In the genomic region with DNA sequence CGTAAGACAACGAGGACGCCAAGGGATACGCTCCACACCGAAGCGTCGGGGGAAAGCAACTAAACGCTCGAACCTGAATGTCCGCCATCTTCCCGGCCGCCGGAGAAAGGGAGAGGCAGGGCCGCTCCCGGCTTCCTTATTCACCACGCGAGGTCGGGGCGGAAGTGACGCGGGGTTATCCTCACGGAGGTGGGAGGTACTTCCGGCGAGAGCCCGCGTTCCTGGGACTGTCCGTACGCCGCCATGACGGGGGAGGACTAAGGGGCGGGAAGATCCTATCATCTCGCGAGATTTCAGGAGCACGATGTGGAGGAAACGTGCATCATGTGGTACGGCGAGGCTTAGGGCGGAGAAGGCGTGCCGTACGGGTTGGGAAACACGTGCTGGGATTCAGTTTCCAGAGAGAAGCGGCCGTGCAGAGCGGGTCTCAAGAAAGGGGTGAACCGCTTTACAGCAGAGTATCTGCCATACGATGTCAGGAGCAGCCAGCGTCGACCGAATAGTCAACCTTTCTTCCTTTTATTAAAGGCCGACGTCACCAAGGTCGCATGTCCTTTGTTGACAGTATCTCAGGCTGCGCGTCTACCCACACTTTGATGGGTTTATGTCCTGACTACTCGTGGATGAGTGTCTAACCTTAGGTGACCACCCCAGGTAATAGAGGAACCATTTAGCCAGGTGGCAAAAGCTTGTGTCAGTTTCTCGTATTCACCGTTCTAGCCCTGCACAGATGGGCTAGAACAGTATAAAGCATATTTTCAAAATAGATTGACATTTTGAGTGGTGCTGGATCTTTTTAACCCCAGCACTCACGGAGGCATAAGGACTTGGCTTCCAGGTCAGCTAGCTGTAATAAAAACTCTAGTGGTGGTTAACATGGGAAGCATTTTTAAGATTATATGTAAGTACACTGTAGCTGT, we compare ENCODE assay signal across 8 mouse cellular contexts. TPM values are rescaled to one million over a fixed set of nuclear protein-coding genes. Genes with fewer than 3 reads are reported as not detected.
DNase-seq lines count a peak whose midpoint lies in the region; ATAC-seq and TF ChIP-seq lines count a peak whose summit lies in the region.

Rps11 (minus strand) TSS at position 216 of the 920 bp plus-strand sequence.

- peak; percentile 100 for DNase-seq in ZHBTc4 (ENCODE audit: low read depth, low spot score)
- DNase-seq in gastrocnemius, adult 2 months, result peak; percentile 99
- peak; percentile 100 for DNase-seq in hindbrain, postnatal 0 days (ENCODE audit: low spot score)
- peak; percentile 99 for DNase-seq in left cerebral cortex, adult 2 months (ENCODE audit: extremely low spot score in 1 of 2, low spot score in 2 of 2)
- peak; percentile 98 to 99 for DNase-seq in right cerebral cortex, adult 2 months (ENCODE audit: low spot score in 2 of 2)
- DNase-seq in urinary bladder, postnatal 14 days (ENCODE audit: low spot score), result peak; percentile 99

- peak within 1 kb of the TSS; percentile 78 for H3K9ac ChIP-seq in hindbrain, postnatal 0 days (replicated peaks; ENCODE audit: low read length)

- H3K9me3 ChIP-seq in hindbrain, postnatal 0 days (ENCODE audit: low read length), result no peaks in the 10 kb centered on the region

- TF ChIP-seq CTCF in gastrocnemius, adult 2 months (IDR thresholded peaks at IDR 0.05), result no peak
- peak; percentile 34 for TF ChIP-seq CTCF in hindbrain, postnatal 0 days (IDR thresholded peaks at IDR 0.05; ENCODE audit: low read depth)
- TF ChIP-seq CTCF in left cerebral cortex, adult 2 months (IDR thresholded peaks at IDR 0.05), result no peak

- ATAC-seq in common myeloid progenitor, adult 5-6 weeks (replicated peaks; ENCODE audit: low read depth, poor library complexity, severe bottlenecking), result peak; percentile 55
- peak; percentile 88 for ATAC-seq in hindbrain, postnatal 0 days
- ATAC-seq in megakaryocyte, adult 5-6 weeks (ENCODE audit: poor library complexity, severe bottlenecking), result peak; percentile 69

- peak within 1 kb of the TSS; percentile 95 for H3K27ac ChIP-seq in gastrocnemius, adult 2 months
- H3K27ac ChIP-seq in hindbrain, postnatal 0 days, result peak within 1 kb of the TSS; percentile 87
- peak within 1 kb of the TSS; percentile 92 for H3K27ac ChIP-seq in left cerebral cortex, adult 2 months

- 1% methylated on average over 59 of the region's 59 CpGs for whole genome bisulfite sequencing in hindbrain, postnatal 0 days

- no peaks in the 10 kb centered on the region for H3K27me3 ChIP-seq in hindbrain, postnatal 0 days (ENCODE audit: insufficient read depth, low read length)

- peak within 1 kb of the TSS; percentile 96 for H3K4me2 ChIP-seq in hindbrain, postnatal 0 days (ENCODE audit: low read depth, low read length)

- intact Hi-C loops in gastrocnemius, adult 2 months (cut with DNase I), result loop anchor here (5.0 kb wide), 1 partner anchor 42 kb away; no protein-coding TSS in a partner anchor
- intact Hi-C loops in left cerebral cortex, adult 2 months (cut with DNase I), result loop anchor here (10.0 kb wide), 1 partner anchor 270 kb away; the partner anchor contains the start of gene Pnkp

- peaks cover 59% of the 10 kb centered on the region for H3K36me3 ChIP-seq in hindbrain, postnatal 0 days (ENCODE audit: insufficient read depth, low read length)

- H3K4me1 ChIP-seq in hindbrain, postnatal 0 days (ENCODE audit: insufficient read depth, low read length), result peaks cover 14% of the 10 kb centered on the region

- H3K4me3 ChIP-seq in gastrocnemius, adult 2 months, result peak within 1 kb of the TSS; percentile 85
- H3K4me3 ChIP-seq in hindbrain, postnatal 0 days (ENCODE audit: low read length), result peak within 1 kb of the TSS; percentile 64
- peak within 1 kb of the TSS; percentile 96 for H3K4me3 ChIP-seq in left cerebral cortex, adult 2 months

RNA-seq across cellular contexts. Expression of gene Rps11, which starts in this region (rescaled TPM):
- total RNA-seq in common myeloid progenitor, adult 5-6 weeks (2017), result 1,473 and 1,910 TPM in 2 replicates
- 100 to 1,000 TPM; 457 to 518 TPM for total RNA-seq in gastrocnemius, adult 2 months (2021)
- total RNA-seq in hindbrain, postnatal 0 days (2014; rRNA removed), result 743 and 824 TPM in 2 replicates
- 768 and 794 TPM in 2 replicates for polyA plus RNA-seq in hindbrain, postnatal 0 days (2015; fragmentation: Nextera tagmentation; extraction: Ambion mirVana)
- 100 to 1,000 TPM; 421 to 444 TPM for total RNA-seq in left cerebral cortex, adult 2 months (2021)
- 2,516 and 2,663 TPM in 2 replicates for total RNA-seq in megakaryocyte, adult 5-6 weeks (2015)
- total RNA-seq in megakaryocyte, adult 5-6 weeks (2017), result 1,201 and 1,233 TPM in 2 replicates

Comparison
In these comparisons a context has a peak if more than half of its experiments do, and no peak if none do; other contexts are left out.
1. Peak in every context shown above with its lines: DNase-seq, ATAC-seq, H3K4me3 ChIP-seq and H3K27ac ChIP-seq.